Mouse (Mus musculus) forebrain, embryonic 12.5 days (tissue): ENCODE data around the gene Zfp853. TPM values are rescaled to one million over a fixed set of nuclear protein-coding genes. Genes with fewer than 3 reads are reported as not detected.

Experiments
- ATAC-seq: fragments of 200-750 bp; cut with Nextera tagmentation; 2 replicates; pipeline ENCODE4 v1.8.0; 2017; ENCODE audit warnings: moderate TSS enrichment; ENCODE audit not compliant: low FRiP score
- H3K27ac ChIP-seq: fragments of 300-500 bp; sonication (generic); 2 replicates; pipeline ENCODE4 v1.5.1; 2016; ENCODE audit warnings: mild to moderate bottlenecking
- H3K27me3 ChIP-seq: fragments of 300-500 bp; sonication (generic); 2 replicates; pipeline ENCODE4 v1.6.1; 2016; ENCODE audit warnings: mild to moderate bottlenecking
- H3K36me3 ChIP-seq: fragments of 300-500 bp; sonication (generic); replicated peaks from 2 replicates; pipeline ENCODE4 v1.6.1; 2016; ENCODE audit warnings: mild to moderate bottlenecking
- H3K4me1 ChIP-seq: fragments of 300-500 bp; sonication (generic); 2 replicates; pipeline ENCODE4 v1.6.1; 2016
- H3K4me2 ChIP-seq: fragments of 300-500 bp; sonication (generic); 2 replicates; pipeline ENCODE4 v1.6.1; 2016; ENCODE audit warnings: mild to moderate bottlenecking, moderate library complexity
- H3K4me3 ChIP-seq: fragments of 300-500 bp; sonication (generic); replicated peaks from 2 replicates; pipeline ENCODE4 v1.5.1; 2016; ENCODE audit warnings: mild to moderate bottlenecking
- H3K9ac ChIP-seq: fragments of 300-500 bp; sonication (generic); 2 replicates; pipeline ENCODE4 v1.6.1; 2016; ENCODE audit warnings: mild to moderate bottlenecking
- H3K9me3 ChIP-seq: fragments of 300-500 bp; sonication (generic); 2 replicates; pipeline ENCODE4 v1.6.1; 2016
- WGBS: fragments of 180-500 bp; shearing (Covaris S2); methylation state at CpG from one replicate; pipeline ENCODE4 v1.1.7; 2016; 5-methylcytosine and 5-hydroxymethylcytosine counted together
- polyA plus RNA-seq: library from polyadenylated mRNA; unstranded; fragments of >200 nt; fragmentation: Nextera tagmentation; extraction: Ambion mirVana; gene quantifications from 2 replicates; pipeline ENCODE4 v1.2.1, GENCODE M21; 2016

Gene Zfp853
- polyA plus RNA-seq: 0.09 TPM in 1 of 2 replicates, not detected in the other

DNA sequence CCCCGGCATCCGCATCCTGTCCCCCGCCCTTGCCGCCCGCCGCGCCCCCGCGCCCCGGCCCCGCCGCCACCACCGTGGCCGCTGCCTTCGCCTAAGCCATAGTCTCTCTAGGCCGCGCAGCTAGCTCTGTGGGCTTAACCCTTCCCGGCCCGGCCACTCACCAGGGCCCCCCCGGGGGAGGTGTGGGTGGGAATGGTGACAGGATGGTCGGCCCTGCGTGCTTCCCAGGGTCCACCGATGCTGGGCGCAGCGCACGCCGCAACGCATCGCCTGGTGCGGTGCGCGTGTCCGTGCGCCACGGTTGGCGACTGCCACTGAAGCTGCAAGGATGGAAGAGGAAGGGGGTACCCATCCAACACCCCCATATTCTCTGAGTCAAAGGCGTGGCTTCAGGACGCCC, at the start of gene Zfp853:
TSS of gene Zfp853 (minus strand) at position 220 of the 400 bp plus-strand sequence.
- Histone ChIP-seq H3K36me3 (peaks cover 12% of the 10 kb centered on the region), H3K27me3 (peaks cover 67% of the 10 kb centered on the region), H3K9me3 (0 out of 2 replicates have a peak, but pooled peaks cover 4% of the 10 kb centered on the region), H3K4me1 (peaks cover 12% of the 10 kb centered on the region), H3K4me2 (peak within 1 kb of the TSS; percentile 57), H3K27ac (no peak within 1 kb of the TSS), H3K4me3 (peak within 1 kb of the TSS; percentile 39), H3K9ac (peak within 1 kb of the TSS; percentile 36; the same call in 1 of the 2 replicates)
- 3% methylated on average over 26 of the region's 38 CpGs for WGBS
- ATAC-seq: no peak

DNA sequence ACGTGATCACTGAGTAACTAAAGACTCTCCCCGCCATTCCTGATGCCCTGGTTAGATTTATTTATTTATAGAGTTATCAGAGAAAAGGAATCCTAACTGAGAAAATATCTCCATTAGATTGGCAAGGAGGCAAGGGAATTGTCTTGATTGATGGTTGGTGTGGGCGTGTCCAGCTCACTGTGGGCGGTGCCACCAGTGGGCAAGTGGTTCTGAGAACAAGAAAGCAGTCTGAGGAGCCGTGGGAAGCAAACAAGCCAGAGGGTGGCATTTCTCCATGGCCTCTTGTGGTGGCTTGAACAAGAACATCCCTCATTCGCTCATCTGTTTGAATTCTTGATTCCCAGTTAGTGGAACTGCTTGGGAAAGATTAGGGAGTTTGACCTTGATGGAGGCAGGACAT, 46.2 kb upstream of the Zfp853 start:
- 55% methylated on average over 6 of the region's 6 CpGs for WGBS
- Histone ChIP-seq H3K4me3 (no peak overlapping the region), H3K9me3 (no peaks in the 10 kb centered on the region), H3K27ac (no peak overlapping the region), H3K4me1 (no peaks in the 10 kb centered on the region), H3K4me2 (no peak overlapping the region), H3K9ac (no peak overlapping the region), H3K27me3 (peaks cover 22% of the 10 kb centered on the region), H3K36me3 (no peaks in the 10 kb centered on the region)
- ATAC-seq: no peak

DNA sequence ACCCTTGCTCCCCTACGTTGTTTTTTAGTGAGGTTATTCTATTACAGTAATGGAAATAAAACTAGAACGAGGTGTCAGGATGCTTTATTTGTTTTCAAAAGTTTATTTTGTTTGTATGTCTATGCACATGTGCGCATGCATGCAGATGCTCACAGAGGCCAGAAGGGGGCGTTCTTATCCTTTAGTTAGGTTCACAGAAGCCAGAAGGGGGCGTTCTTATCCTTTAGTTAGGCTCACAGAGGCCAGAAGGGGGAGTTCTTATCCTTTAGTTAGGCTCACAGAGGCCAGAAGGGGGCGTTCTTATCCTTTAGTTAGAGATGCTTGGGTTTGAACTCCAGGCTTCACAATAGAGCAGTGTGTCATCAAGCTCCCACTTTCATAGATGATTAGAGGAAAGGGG, 43.1 kb upstream of the Zfp853 start:
- Histone ChIP-seq H3K36me3 (no peaks in the 10 kb centered on the region), H3K4me1 (no peaks in the 10 kb centered on the region), H3K4me2 (no peak overlapping the region), H3K9me3 (no peaks in the 10 kb centered on the region), H3K9ac (no peak overlapping the region), H3K4me3 (no peak overlapping the region), H3K27ac (no peak overlapping the region), H3K27me3 (peaks cover 23% of the 10 kb centered on the region)
- ATAC-seq: no peak
- WGBS: 65% methylated on average over 6 of the region's 6 CpGs

DNA sequence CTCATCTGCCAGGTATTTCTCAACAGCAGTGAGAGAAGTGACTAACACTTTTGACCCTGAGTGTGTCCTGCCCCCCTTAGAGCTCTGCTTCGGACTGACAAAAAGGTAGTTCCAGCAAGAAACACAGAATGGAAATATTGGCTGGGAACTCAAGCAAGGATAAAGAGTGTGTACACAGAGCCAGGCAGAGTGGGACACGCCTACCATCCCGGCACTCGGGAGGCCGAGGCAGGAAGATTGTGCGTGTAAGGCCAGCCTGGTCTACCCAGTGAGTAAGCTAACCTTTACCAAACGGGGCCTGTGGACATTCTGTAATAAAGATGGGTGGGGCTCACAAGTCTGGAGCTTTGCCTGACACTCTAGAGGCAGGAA, 41.7 kb upstream of the Zfp853 start:
- no peak for ATAC-seq
- Histone ChIP-seq H3K27ac (no peak overlapping the region), H3K9me3 (no peaks in the 10 kb centered on the region), H3K4me3 (no peak overlapping the region), H3K36me3 (no peaks in the 10 kb centered on the region), H3K9ac (no peak overlapping the region), H3K4me2 (no peak overlapping the region), H3K27me3 (peaks cover 23% of the 10 kb centered on the region), H3K4me1 (peaks cover 1% of the 10 kb centered on the region)
- WGBS: 83% methylated on average over 7 of the region's 7 CpGs

DNA sequence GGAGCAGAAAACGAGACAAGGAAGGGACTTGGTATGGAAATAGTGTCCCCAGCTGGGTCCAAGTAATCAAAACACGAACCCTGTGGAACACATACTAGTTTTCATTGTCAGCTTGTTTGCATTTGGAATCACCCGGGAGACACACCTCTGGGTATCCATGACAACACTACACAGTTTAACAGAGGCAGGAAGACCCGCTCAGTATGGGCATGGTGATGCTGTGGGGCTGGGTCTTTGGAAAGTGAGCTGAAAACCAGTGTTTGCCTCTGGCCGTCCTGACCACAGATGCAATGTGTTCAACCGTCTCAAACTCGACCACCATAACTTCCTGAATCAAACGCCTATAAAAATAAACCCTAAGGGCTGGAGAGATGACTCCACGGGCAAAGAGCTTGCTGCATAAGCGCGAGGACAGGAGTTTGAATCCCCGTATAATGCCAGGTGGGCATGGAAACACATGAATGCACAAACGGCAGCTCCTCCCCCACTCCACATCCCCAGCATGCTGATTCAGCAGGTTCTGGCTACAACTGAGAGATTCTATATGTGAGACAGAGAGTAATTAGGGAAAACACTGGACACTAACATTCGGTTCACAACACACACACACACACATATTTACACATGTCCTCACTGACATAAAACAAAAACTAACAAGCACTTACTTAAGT, 41.1 kb upstream of the Zfp853 start:
- Histone ChIP-seq H3K9me3 (no peaks in the 10 kb centered on the region), H3K36me3 (no peaks in the 10 kb centered on the region), H3K4me1 (peaks cover 7% of the 10 kb centered on the region), H3K27ac (no peak overlapping the region), H3K4me2 (no peak overlapping the region), H3K4me3 (no peak overlapping the region), H3K27me3 (peaks cover 18% of the 10 kb centered on the region), H3K9ac (no peak overlapping the region)
- WGBS: 78% methylated on average over 14 of the region's 14 CpGs
- no peak for ATAC-seq

DNA sequence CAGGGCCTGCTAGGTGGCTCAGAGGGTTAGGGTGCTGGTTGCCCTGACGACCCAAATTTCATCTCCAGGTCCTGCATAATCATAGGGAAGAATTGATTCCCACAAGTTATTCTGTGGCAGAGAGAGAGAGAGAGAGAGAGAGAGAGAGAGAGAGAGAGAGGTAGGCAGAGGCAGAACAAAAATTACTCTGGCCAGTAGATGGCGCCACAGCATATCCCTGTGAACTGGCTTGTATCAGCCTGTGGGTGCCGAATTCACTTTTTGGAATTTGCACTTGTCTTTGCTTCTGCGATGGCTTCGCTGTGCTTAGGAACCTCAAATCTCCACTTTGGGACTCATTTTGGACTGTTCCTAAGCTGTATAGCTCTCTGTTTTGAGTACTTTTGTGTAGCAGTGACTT, 40.4 kb upstream of the Zfp853 start:
- no peak overlapping the region for H3K9ac ChIP-seq
- no peak overlapping the region for H3K27ac ChIP-seq
- H3K27me3 ChIP-seq: peaks cover 16% of the 10 kb centered on the region
- WGBS: 18% methylated on average over 5 of the region's 5 CpGs
- no peaks in the 10 kb centered on the region for H3K36me3 ChIP-seq
- peaks cover 7% of the 10 kb centered on the region for H3K4me1 ChIP-seq
- no peak overlapping the region for H3K4me3 ChIP-seq
- no peak for ATAC-seq
- H3K9me3 ChIP-seq: no peaks in the 10 kb centered on the region
- H3K4me2 ChIP-seq: no peak overlapping the region

DNA sequence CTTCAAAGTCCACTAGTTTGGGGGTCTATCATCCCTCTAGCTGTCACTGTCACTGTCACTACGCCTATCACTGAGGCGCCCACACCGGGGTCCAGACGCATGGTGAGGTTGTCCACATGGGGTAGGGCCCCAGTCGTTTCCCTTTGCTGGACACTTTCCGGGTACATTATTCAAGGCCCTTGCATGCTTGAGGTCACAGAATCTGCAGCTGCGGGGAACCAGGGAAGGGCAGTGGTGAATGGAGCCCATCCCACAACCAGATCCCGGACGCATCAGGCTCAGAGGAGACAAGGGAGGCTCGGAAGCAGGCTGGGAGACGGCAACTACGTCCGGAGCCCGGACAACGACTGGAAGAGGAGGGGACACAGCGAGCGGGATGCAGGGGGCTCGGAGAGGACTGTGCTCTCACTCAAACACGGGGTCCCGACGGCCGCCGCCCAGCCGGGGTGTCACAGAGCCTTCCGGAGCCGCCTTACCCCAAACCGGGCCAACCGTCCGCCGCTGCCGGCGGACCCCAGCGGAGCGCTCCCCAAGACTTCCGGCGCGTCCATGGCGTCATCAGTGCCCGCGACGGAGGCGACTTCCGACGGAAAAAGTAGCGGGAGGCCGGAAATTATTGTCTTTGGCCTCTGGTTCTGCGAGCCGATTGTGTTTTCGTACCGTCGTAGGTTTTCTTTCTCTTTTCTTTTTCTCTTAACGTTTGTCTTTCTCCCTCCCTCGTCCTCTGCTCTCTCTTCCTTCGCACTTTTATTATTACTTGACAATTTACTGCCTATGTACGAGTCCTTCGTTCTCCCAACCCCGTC, 35.5 kb upstream of the Zfp853 start, which contains the start of gene Zdhhc4:
TSS of gene Zdhhc4 (minus strand) at position 567 of the 806 bp plus-strand sequence.
- ATAC-seq: peak; percentile 82
- peak within 1 kb of the TSS; percentile 74 for H3K27ac ChIP-seq
- no peaks in the 10 kb centered on the region for H3K27me3 ChIP-seq
- peak within 1 kb of the TSS; percentile 93 for H3K4me2 ChIP-seq
- H3K9me3 ChIP-seq: no peaks in the 10 kb centered on the region
- H3K4me1 ChIP-seq: peaks cover 21% of the 10 kb centered on the region
- under 1% methylated on average over 57 of the region's 57 CpGs for WGBS
- H3K36me3 ChIP-seq: peaks cover 25% of the 10 kb centered on the region
- peak within 1 kb of the TSS; percentile 92 for H3K9ac ChIP-seq
- peak within 1 kb of the TSS; percentile 93 for H3K4me3 ChIP-seq

DNA sequence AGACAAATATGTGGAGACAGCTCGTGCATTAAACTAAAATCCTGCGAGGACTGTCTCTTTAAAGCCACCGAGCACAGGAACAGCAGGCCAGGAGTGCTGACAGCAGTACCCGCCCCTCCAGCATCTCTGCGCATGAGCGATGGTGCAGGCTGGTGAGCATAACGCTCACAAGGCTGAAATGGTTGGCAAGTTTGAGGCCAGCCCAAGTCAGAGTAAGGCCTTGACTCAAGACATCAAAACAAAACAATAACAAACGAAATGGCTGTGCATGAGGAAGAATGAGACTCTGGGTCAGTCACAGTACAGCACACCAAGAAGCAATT, 23.8 kb upstream of the Zfp853 start:
- WGBS: 87% methylated on average over 8 of the region's 8 CpGs
- Histone ChIP-seq H3K36me3 (peaks cover 78% of the 10 kb centered on the region), H3K4me3 (no peak overlapping the region), H3K9ac (no peak overlapping the region), H3K4me1 (peaks cover 22% of the 10 kb centered on the region), H3K9me3 (no peaks in the 10 kb centered on the region), H3K27ac (no peak overlapping the region), H3K4me2 (no peak overlapping the region), H3K27me3 (no peaks in the 10 kb centered on the region)
- ATAC-seq: no peak

DNA sequence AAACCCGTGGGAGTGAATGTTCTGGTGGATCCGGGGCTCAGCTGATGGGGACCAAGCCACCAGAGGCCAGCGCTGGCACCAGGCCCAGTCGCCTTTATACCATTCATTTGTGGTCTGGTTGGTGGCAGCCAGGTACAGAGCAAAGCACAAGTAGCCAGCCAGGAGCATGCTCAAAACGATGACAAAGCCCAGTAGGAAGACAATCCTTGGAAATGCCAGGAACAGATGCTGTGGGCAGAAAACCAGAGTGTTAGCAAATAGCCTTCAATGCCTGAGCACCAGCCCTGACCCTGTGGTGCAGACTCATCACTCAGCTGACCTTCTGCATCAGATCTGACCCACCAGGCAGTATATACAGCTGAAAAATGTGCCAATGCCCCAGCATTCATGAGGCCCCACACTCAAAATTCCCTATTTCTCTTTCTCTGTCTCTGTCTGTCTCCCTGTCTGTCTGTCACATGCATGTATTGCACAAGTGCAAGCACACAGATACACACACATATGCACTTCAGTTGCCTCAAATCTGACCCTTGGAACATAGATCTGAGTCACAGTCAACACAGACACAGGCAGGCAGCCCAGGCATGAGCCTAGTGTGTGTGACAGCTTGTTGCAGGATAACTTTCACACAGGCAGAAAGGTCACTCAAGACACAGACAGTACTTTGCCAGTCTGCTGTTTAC, 23.3 kb upstream of the Zfp853 start:
- H3K4me3 ChIP-seq: no peak overlapping the region
- peaks cover 78% of the 10 kb centered on the region for H3K36me3 ChIP-seq
- WGBS: 94% methylated on average over 5 of the region's 5 CpGs
- H3K9me3 ChIP-seq: no peaks in the 10 kb centered on the region
- H3K9ac ChIP-seq: no peak overlapping the region
- no peak overlapping the region for H3K4me2 ChIP-seq
- peaks cover 23% of the 10 kb centered on the region for H3K4me1 ChIP-seq
- H3K27me3 ChIP-seq: no peaks in the 10 kb centered on the region
- no peak overlapping the region for H3K27ac ChIP-seq
- no peak for ATAC-seq

DNA sequence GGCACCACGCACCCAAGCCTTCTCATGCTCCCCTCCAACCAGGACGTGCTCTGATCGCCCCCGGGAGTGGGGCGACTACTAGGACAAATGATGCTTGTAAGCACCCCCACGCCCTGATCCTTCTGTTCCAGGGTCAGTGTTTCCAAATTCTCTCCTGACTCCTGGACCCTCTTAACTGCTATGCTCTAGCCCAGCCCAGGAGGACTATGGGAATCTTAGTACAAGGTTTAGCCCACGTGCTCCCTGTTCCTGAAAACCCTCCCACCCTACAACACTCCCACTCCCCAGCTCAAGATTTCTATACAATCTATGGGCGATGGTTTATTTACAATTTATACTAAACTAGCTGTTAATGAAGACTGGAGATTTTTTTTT, 22.1 kb upstream of the Zfp853 start:
- Histone ChIP-seq H3K27ac (peak overlapping the region; percentile 97; the same call in 1 of the 2 replicates), H3K4me1 (peaks cover 32% of the 10 kb centered on the region), H3K9me3 (no peaks in the 10 kb centered on the region), H3K27me3 (no peaks in the 10 kb centered on the region), H3K4me2 (peak overlapping the region; percentile 77), H3K36me3 (peaks cover 78% of the 10 kb centered on the region), H3K9ac (peak overlapping the region; percentile 95), H3K4me3 (peak overlapping the region; percentile 86)
- no peak for ATAC-seq
- 12% methylated on average over 8 of the region's 8 CpGs for WGBS

DNA sequence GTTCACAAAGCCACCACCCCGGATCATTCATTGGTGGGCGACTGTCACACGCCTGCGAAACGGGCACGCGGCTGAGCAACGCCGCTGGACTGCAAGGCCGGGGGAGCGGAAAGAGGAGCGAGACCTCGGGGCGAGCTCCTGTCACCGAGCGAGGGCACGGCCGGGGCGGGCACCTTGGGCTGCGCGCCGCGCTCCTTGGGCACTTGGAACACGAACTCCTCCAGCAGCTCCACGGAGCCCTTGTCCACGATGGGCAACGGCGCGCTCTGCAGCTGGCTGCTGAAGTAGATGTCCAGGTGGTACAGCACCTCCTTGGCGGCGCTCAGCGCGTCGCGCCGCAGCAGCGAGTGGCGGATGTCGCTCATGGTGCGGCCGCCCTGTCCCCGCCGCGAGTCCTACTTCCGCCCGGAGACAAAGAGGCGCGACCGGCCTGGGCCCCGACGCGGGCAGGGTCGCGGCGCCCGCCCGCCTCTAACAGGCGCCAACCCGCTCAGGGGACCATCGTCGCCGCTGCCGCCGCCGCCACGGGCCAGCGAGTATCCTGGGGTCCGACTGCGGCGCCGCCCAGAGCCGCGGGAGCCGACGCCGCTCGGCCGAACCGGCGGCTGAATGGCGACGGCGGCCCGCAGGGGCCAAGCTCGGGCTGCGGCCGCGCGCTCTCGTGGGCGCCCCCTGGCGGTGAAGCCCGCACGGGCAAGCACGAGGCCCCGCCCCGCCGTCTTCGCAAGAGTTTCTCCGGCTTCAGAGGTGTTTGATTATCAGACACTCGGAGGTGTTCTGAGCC, 21.5 kb upstream of the Zfp853 start, which contains the start of gene E130309D02Rik:
TSS of gene E130309D02Rik (minus strand) at position 631 of the 784 bp plus-strand sequence.
- H3K27me3 ChIP-seq: no peaks in the 10 kb centered on the region
- peak within 1 kb of the TSS; percentile 97 for H3K27ac ChIP-seq
- H3K4me1 ChIP-seq: peaks cover 32% of the 10 kb centered on the region
- ATAC-seq: peak; percentile 88
- peak within 1 kb of the TSS; percentile 86 for H3K4me3 ChIP-seq
- peaks cover 78% of the 10 kb centered on the region for H3K36me3 ChIP-seq
- peak within 1 kb of the TSS; percentile 77 for H3K4me2 ChIP-seq
- peak within 1 kb of the TSS; percentile 95 for H3K9ac ChIP-seq
- under 1% methylated on average over 94 of the region's 101 CpGs for WGBS
- H3K9me3 ChIP-seq: no peaks in the 10 kb centered on the region
